Mouse (Mus musculus) heart, embryonic 14.5 days (tissue): ENCODE measurements around the gene B9d2. TPM values are rescaled to one million over a fixed set of nuclear protein-coding genes. Genes with fewer than 3 reads are reported as not detected.

Experiments
- ATAC-seq: fragments of 200-750 bp; cut with Nextera tagmentation; 2 replicates; pipeline ENCODE4 v1.8.0; 2017; ENCODE audit warnings: low read depth, moderate TSS enrichment; ENCODE audit not compliant: insufficient number of reproducible peaks, insufficient read depth, low FRiP score
- H3K27ac ChIP-seq, 2 experiments: fragments of 200-500 bp in 1 of 2; fragments of 300-500 bp in 1 of 2; sonication (generic) in 1 of 2; replicated peaks in 1 of 2; 2 replicates each; pipeline ENCODE4 v1.5.1; 2012 to 2014; ENCODE audit warnings: low read depth in 2 of 2, low read length in 2 of 2, control low read depth in 1 of 2, mild to moderate bottlenecking in 1 of 2, mixed read lengths in 1 of 2; ENCODE audit not compliant: control insufficient read depth in 1 of 2, insufficient read depth in 1 of 2
- H3K27me3 ChIP-seq: fragments of 300-500 bp; sonication (generic); 2 replicates; pipeline ENCODE4 v1.6.1; 2014; ENCODE audit warnings: mild to moderate bottlenecking, low read length, control low read depth; ENCODE audit not compliant: control insufficient read depth, insufficient read depth
- H3K36me3 ChIP-seq: fragments of 300-500 bp; sonication (generic); 2 replicates; pipeline ENCODE4 v1.6.1; 2014; ENCODE audit warnings: mild to moderate bottlenecking, control low read depth, low read length, mixed read lengths; ENCODE audit not compliant: control insufficient read depth, insufficient read depth
- H3K4me1 ChIP-seq, 2 experiments: fragments of 200-500 bp in 1 of 2; fragments of 300-500 bp in 1 of 2; sonication (generic) in 1 of 2; 2 replicates each; pipeline ENCODE4 v1.6.1; 2012 to 2014; ENCODE audit warnings: low read length in 2 of 2, control low read depth in 1 of 2, mixed read lengths in 1 of 2; ENCODE audit not compliant: control insufficient read depth in 2 of 2, insufficient read depth in 2 of 2
- H3K4me2 ChIP-seq: fragments of 300-500 bp; sonication (generic); 2 replicates; pipeline ENCODE4 v1.6.1; 2014; ENCODE audit warnings: mild to moderate bottlenecking, low read length
- H3K4me3 ChIP-seq, 2 experiments: fragments of 200-500 bp in 1 of 2; fragments of 300-500 bp in 1 of 2; sonication (generic) in 1 of 2; 2 replicates each; pipeline ENCODE4 v1.5.1; 2012 to 2014; ENCODE audit warnings: low read length in 2 of 2, mild to moderate bottlenecking in 2 of 2, control low read depth in 1 of 2, low read depth in 1 of 2, moderate library complexity in 1 of 2; ENCODE audit not compliant: control insufficient read depth in 1 of 2, insufficient read depth in 1 of 2
- H3K9ac ChIP-seq: fragments of 300-500 bp; sonication (generic); 2 replicates; pipeline ENCODE4 v1.6.1; 2014; ENCODE audit warnings: mild to moderate bottlenecking, low read length
- H3K9me3 ChIP-seq: fragments of 300-500 bp; sonication (generic); 2 replicates; pipeline ENCODE4 v1.6.1; 2016; ENCODE audit warnings: low read length, control low read depth; ENCODE audit not compliant: control insufficient read depth
- WGBS: fragments of 180-500 bp; shearing (Covaris S2); extraction: QIAGEN DNeasy Blood & Tissue Kit; methylation state at CpG from one replicate; pipeline ENCODE4 v1.1.7; 2014; 5-methylcytosine and 5-hydroxymethylcytosine counted together
- polyA plus RNA-seq: library from polyadenylated mRNA; unstranded; fragments of >200 nt; fragmentation: Nextera tagmentation; extraction: Ambion mirVana; gene quantifications from 2 replicates; pipeline ENCODE4 v1.2.1, GENCODE M21; 2014

Gene B9d2
- polyA plus RNA-seq, 1 experiment from 2014 or later, result 30.5 TPM

GRCm38 (mm10) chr7:25704716-25705364 is 24.3 kb downstream of the B9d2 start:
- Histone ChIP-seq H3K4me1 (peaks cover 27 to 37% of the 10 kb centered on the region in 2 experiments), H3K9me3 (peaks cover 6% of the 10 kb centered on the region)

GRCm38 (mm10) chr7:25705801-25706251 is 25.2 kb downstream of the B9d2 start:
- WGBS, result 39% methylated on average over 6 of the region's 6 CpGs
- Histone ChIP-seq H3K4me2 (no peak overlapping the region), H3K4me3 (no peak overlapping the region), H3K27ac (peak overlapping the region; percentile 45 to 81), H3K9ac (no peak overlapping the region), H3K4me1 (peaks cover 37 to 47% of the 10 kb centered on the region in 2 experiments), H3K27me3 (no peaks in the 10 kb centered on the region), H3K36me3 (peaks cover 12% of the 10 kb centered on the region; the same call in 1 of the 2 replicates), H3K9me3 (peaks cover 6% of the 10 kb centered on the region)
- no peak for ATAC-seq

More at GRCm38 (mm10) chr7:25704716-25705364, 24.3 kb downstream of the B9d2 start:
- peak overlapping the region; percentile 19 to 23 for H3K4me3 ChIP-seq
- no peak for ATAC-seq
- H3K9ac ChIP-seq, result peak overlapping the region; percentile 34; the same call in 1 of the 2 replicates
- peak overlapping the region in 1 of 2 experiments; percentile 81; a peak in 2 of 4 replicates for H3K27ac ChIP-seq
- peaks cover 13% of the 10 kb centered on the region; the same call in 1 of the 2 replicates for H3K36me3 ChIP-seq
- peak overlapping the region; percentile 63 for H3K4me2 ChIP-seq
- WGBS, result 12% methylated on average over 33 of the region's 37 CpGs
- H3K27me3 ChIP-seq, result no peaks in the 10 kb centered on the region

GRCm38 (mm10) chr7:25706578-25707170 is 26.1 kb downstream of the B9d2 start:
- H3K4me2 ChIP-seq, result no peak overlapping the region

GRCm38 (mm10) chr7:25707581-25708292 is 27.2 kb downstream of the B9d2 start:
- H3K9ac ChIP-seq, result peak overlapping the region; percentile 21; the same call in 1 of the 2 replicates
- 49% methylated on average over 15 of the region's 15 CpGs for WGBS
- no peak overlapping the region for H3K4me2 ChIP-seq

More at GRCm38 (mm10) chr7:25706578-25707170, 26.1 kb downstream of the B9d2 start:
- H3K36me3 ChIP-seq, result peaks cover 8% of the 10 kb centered on the region; the same call in 1 of the 2 replicates
- 38% methylated on average over 7 of the region's 7 CpGs for WGBS
- H3K4me3 ChIP-seq, result no peak overlapping the region
- H3K27ac ChIP-seq, result peak overlapping the region; percentile 45 to 81
- no peak overlapping the region for H3K9ac ChIP-seq
- peaks cover 6% of the 10 kb centered on the region for H3K9me3 ChIP-seq
- H3K4me1 ChIP-seq, result peaks cover 45 to 56% of the 10 kb centered on the region in 2 experiments
- no peak for ATAC-seq
- H3K27me3 ChIP-seq, result no peaks in the 10 kb centered on the region

GRCm38 (mm10) chr7:25709961-25710360 is 29.4 kb downstream of the B9d2 start:
- Histone ChIP-seq H3K4me3 (peak overlapping the region; percentile 4 to 16; a peak in 2 of 4 replicates), H3K4me2 (peak overlapping the region; percentile 56), H3K9ac (peak overlapping the region; percentile 62), H3K27ac (peak overlapping the region; percentile 7 to 76), H3K9me3 (no peaks in the 10 kb centered on the region), H3K27me3 (no peaks in the 10 kb centered on the region), H3K36me3 (peaks cover 29% of the 10 kb centered on the region), H3K4me1 (peaks cover 43 to 58% of the 10 kb centered on the region in 2 experiments)
- ATAC-seq, result 0 out of 2 replicates have a peak, but pooled peaks have one; percentile 3
- 6% methylated on average over 12 of the region's 12 CpGs for WGBS

More at GRCm38 (mm10) chr7:25707581-25708292, 27.2 kb downstream of the B9d2 start:
- peak; percentile 37 for ATAC-seq
- H3K9me3 ChIP-seq, result no peaks in the 10 kb centered on the region
- H3K4me1 ChIP-seq, result peaks cover 52 to 66% of the 10 kb centered on the region in 2 experiments
- no peaks in the 10 kb centered on the region for H3K27me3 ChIP-seq
- H3K27ac ChIP-seq, result peak overlapping the region; percentile 58 to 81
- no peak overlapping the region for H3K4me3 ChIP-seq
- peaks cover 6% of the 10 kb centered on the region for H3K36me3 ChIP-seq

GRCm38 (mm10) chr7:25710519-25711130 is 30.0 kb downstream of the B9d2 start:
- WGBS, result 13% methylated on average over 6 of the region's 7 CpGs
- H3K4me2 ChIP-seq, result peak overlapping the region; percentile 56
- H3K27me3 ChIP-seq, result no peaks in the 10 kb centered on the region
- ATAC-seq, result peak; percentile 18; the same call in 1 of the 2 replicates
- peak overlapping the region; percentile 62 for H3K9ac ChIP-seq
- H3K27ac ChIP-seq, result peak overlapping the region; percentile 19 to 76; a peak in 3 of 4 replicates
- no peaks in the 10 kb centered on the region for H3K9me3 ChIP-seq
- H3K4me1 ChIP-seq, result peaks cover 41 to 52% of the 10 kb centered on the region in 2 experiments
- H3K4me3 ChIP-seq, result no peak overlapping the region
- H3K36me3 ChIP-seq, result peaks cover 35% of the 10 kb centered on the region

GRCm38 (mm10) chr7:25711165-25711564 is 30.6 kb downstream of the B9d2 start:
- peak overlapping the region; percentile 62; the same call in 1 of the 2 replicates for H3K9ac ChIP-seq
- peaks cover 37 to 48% of the 10 kb centered on the region in 2 experiments for H3K4me1 ChIP-seq
- peak overlapping the region; percentile 19 to 76 for H3K27ac ChIP-seq
- WGBS, result 46% methylated on average over 5 of the region's 5 CpGs
- ATAC-seq, result no peak
- no peaks in the 10 kb centered on the region for H3K9me3 ChIP-seq
- peaks cover 41% of the 10 kb centered on the region for H3K36me3 ChIP-seq
- H3K4me2 ChIP-seq, result no peak overlapping the region
- H3K4me3 ChIP-seq, result no peak overlapping the region
- H3K27me3 ChIP-seq, result no peaks in the 10 kb centered on the region
